In genomic region chr2:82698417-82698988, GRCm38 (mm10) we compare ENCODE assay signal across 12 mouse cellular contexts.
DNase-seq lines count a peak whose midpoint lies in the region; ATAC-seq lines count a peak whose summit lies in the region.
"Had no signal": no experiment of that assay in that cellular context is flagged by ENCODE, and none has a peak within 500 bp of the region (broad histone marks: within the 10 kb centered on the region; RNA-seq: fewer than 3 reads in every experiment).

No protein-coding gene starts in this region.

- H3K4me1 ChIP-seq in hindbrain, embryonic 15.5 days (replicated peaks), result no peaks in the 10 kb centered on the region
- H3K4me1 ChIP-seq in neural tube, embryonic 15.5 days, result no peaks in the 10 kb centered on the region
- H3K4me1 ChIP-seq in intestine, embryonic 16.5 days (ENCODE audit: control insufficient read depth, insufficient read depth, low read length), result no peaks in the 10 kb centered on the region
- H3K4me1 ChIP-seq: embryonic facial prominence, embryonic 15.5 days had no signal

- intact Hi-C loops in left cerebral cortex, postnatal 25 days (cut with DNase I), result no loop called here

- 23% methylated on average over 8 of the region's 8 CpGs for WGBS in hindbrain, embryonic 15.5 days
- 32% methylated on average over 8 of the region's 8 CpGs for WGBS in neural tube, embryonic 15.5 days
- 40% methylated on average over 8 of the region's 8 CpGs for WGBS in intestine, embryonic 16.5 days

- H3K27ac ChIP-seq in hindbrain, embryonic 15.5 days (replicated peaks), result no peak overlapping the region
- no peak overlapping the region for H3K27ac ChIP-seq in neural tube, embryonic 15.5 days (replicated peaks)
- H3K27ac ChIP-seq in intestine, embryonic 16.5 days (ENCODE audit: low read length), result no peak overlapping the region
- H3K27ac ChIP-seq: embryonic facial prominence, embryonic 15.5 days; macrophage had no signal

- H3K4me2 ChIP-seq in hindbrain, embryonic 15.5 days, result peak overlapping the region; percentile 46
- peak overlapping the region; percentile 41 for H3K4me2 ChIP-seq in neural tube, embryonic 15.5 days
- H3K4me2 ChIP-seq in intestine, embryonic 16.5 days (ENCODE audit: low read depth, low read length), result no peak overlapping the region
- H3K4me2 ChIP-seq: embryonic facial prominence, embryonic 15.5 days had no signal

- H3K9ac ChIP-seq in hindbrain, embryonic 15.5 days, result no peak overlapping the region
- H3K9ac ChIP-seq in neural tube, embryonic 15.5 days (replicated peaks), result no peak overlapping the region
- no peak overlapping the region for H3K9ac ChIP-seq in intestine, embryonic 16.5 days (ENCODE audit: low read depth, low read length)
- H3K9ac ChIP-seq: embryonic facial prominence, embryonic 15.5 days had no signal

- H3K27me3 ChIP-seq in hindbrain, embryonic 15.5 days, result no peaks in the 10 kb centered on the region
- no peaks in the 10 kb centered on the region for H3K27me3 ChIP-seq in neural tube, embryonic 15.5 days (replicated peaks)
- H3K27me3 ChIP-seq in intestine, embryonic 16.5 days (replicated peaks; ENCODE audit: control insufficient read depth, insufficient read depth, low read length), result no peaks in the 10 kb centered on the region
- H3K27me3 ChIP-seq: embryonic facial prominence, embryonic 15.5 days had no signal

- no peaks in the 10 kb centered on the region for H3K9me3 ChIP-seq in hindbrain, embryonic 15.5 days
- no peaks in the 10 kb centered on the region for H3K9me3 ChIP-seq in neural tube, embryonic 15.5 days (replicated peaks)
- H3K9me3 ChIP-seq in intestine, embryonic 16.5 days (ENCODE audit: control insufficient read depth, low read length), result no peaks in the 10 kb centered on the region
- H3K9me3 ChIP-seq: embryonic facial prominence, embryonic 15.5 days; G1E had no signal

- peak overlapping the region; percentile 30 for H3K4me3 ChIP-seq in hindbrain, embryonic 15.5 days
- no peak overlapping the region for H3K4me3 ChIP-seq in neural tube, embryonic 15.5 days (replicated peaks)
- no peak overlapping the region for H3K4me3 ChIP-seq in intestine, embryonic 16.5 days (ENCODE audit: low read length)
- H3K4me3 ChIP-seq: embryonic facial prominence, embryonic 15.5 days had no signal

- peak; percentile 27 to 40 for DNase-seq in cerebellum, postnatal 10 days
- DNase-seq in cerebellum, postnatal 4 days (ENCODE audit: low spot score in 2 of 2), result no peak
- peak; percentile 2 to 10 for DNase-seq in left cerebral cortex, postnatal 25 days (ENCODE audit: low spot score in 2 of 2)
- DNase-seq in left cerebral cortex, adult 18-20 months (ENCODE audit: low spot score in 2 of 2), result no peak
- DNase-seq in adrenal gland, adult 8-10 months, result no peak
- DNase-seq: spleen, adult 18-20 months had no signal

- H3K36me3 ChIP-seq in hindbrain, embryonic 15.5 days, result no peaks in the 10 kb centered on the region
- H3K36me3 ChIP-seq in neural tube, embryonic 15.5 days, result no peaks in the 10 kb centered on the region
- H3K36me3 ChIP-seq in intestine, embryonic 16.5 days (ENCODE audit: control insufficient read depth, insufficient read depth, low read length), result no peaks in the 10 kb centered on the region
- H3K36me3 ChIP-seq: embryonic facial prominence, embryonic 15.5 days; G1E had no signal

- no peak for ATAC-seq in hindbrain, embryonic 15.5 days (ENCODE audit: low FRiP score, low read depth)
- ATAC-seq in neural tube, embryonic 15.5 days (ENCODE audit: low FRiP score), result 0 out of 2 replicates have a peak, but pooled peaks have one; percentile 41
- ATAC-seq in intestine, embryonic 16.5 days, result no peak

Comparison
In these comparisons a context has a peak if more than half of its experiments do, and no peak if none do; other contexts are left out.
1. DNase-seq: peak in cerebellum, postnatal 10 days (2 of 2) and left cerebral cortex, postnatal 25 days (2 of 2); none in cerebellum, postnatal 4 days (0 of 2), left cerebral cortex, adult 18-20 months (0 of 2) and adrenal gland, adult 8-10 months (single experiment).